Mouse (Mus musculus) layer of hippocampus, postnatal 10 days (tissue): ENCODE measurements around the gene Haao. TPM values are rescaled to one million over a fixed set of nuclear protein-coding genes. Genes with fewer than 3 reads are reported as not detected.

Experiments
- DNase-seq, 2 experiments: peaks; one replicate each; pipeline ENCODE4 v3.0.0; 2021; ENCODE audit warnings: low spot score in 2 of 2
- long read RNA-seq: library from polyadenylated mRNA; stranded (forward); transcript quantifications from one replicate; pipeline ENCODE4 v2.0.0, GENCODE M21; 2023
- total RNA-seq, 2 experiments: library from RNA; stranded (reverse); gene quantifications; 2 replicates each; pipeline ENCODE4 v1.2.3; 2021

Gene Haao
- total RNA-seq = not detected
- long read RNA-seq = 0 reads

DNA sequence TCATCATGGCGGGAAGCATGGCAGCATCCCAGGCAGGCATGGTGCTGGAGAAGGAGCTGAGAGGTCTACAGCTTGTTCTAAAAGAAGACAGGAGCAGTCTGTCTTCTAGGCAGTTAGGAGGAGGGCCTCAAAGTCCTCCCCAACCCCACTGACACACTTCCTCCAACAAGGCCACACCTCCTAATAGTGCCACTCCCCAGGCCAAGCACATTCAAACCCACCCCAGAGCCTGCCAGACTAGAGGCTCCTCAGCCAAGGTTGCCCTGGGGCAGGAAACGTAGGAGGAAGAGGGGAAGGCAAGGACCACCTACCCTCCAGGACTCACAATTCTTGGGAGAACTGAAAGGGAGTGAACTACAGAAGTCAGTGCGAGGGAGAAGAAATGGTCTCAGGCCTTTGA lies at the start of gene Haao:
Gene Haao (minus strand): TSS at position 149 of the 400 bp plus-strand sequence.
- DNase-seq = no peak

DNA sequence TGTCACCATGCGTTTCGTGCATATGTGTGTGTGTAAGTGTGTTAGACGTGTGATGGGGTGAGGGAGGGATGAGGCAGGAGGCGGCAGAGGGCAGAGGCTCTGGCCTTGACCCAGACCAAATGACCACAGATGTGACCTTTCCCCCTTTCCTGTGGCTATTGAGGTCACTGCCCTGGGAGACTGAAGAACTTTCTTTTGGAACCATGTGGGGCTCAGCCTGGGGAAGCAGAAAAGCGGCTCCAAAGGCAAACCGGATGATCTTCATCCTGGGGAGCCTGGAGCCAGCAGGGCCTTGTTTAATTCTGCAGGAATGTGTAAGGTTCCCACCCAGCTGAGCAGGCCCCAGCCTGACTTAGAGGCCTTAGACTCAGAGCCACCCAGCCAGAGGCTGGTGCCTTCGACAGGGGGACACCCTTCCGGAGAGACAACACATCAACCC lies 49.6 kb upstream of the Haao start:
- no peak for DNase-seq

DNA sequence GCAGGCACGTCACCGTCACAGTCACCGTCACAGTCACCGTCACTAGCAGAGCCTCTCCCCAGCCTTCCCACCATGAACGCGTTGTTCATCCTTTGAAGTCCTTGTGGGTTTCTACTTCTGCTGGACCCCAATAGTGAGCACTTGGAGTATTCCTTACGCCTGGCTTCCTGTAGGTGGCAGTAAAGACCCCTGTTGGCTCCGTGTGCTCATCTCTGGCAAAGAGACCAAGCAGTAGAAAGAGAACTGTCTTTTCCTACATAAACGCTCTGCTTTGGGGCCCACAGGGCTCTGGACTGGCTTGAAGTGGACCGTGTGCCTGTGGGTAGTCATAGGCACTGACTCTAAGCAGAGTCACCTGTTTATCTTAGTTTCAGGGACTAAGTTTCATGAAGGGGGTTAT lies 49.0 kb upstream of the Haao start:
- DNase-seq = peak; percentile 64 to 67

DNA sequence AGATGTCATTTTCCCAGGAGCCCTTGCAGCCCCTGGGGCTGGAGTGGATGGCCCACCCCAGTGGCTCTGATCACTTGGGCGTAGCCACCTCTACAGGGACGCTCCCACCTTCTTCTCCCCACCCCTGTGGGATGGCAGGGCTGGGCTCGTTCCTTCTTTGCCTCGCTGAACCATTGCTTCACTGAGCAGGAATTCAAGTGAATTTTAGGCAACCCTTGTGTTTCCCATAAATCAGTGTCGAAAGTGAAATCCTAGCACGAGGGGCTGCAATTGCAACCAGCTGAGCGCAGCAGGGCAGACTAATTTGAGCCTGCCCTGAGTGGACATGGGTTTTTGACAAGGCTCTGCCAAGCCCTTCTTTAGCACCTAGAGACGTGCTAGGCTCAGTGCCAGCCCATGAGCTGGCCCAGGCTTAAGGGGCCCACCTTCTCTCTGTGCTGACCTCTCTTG lies 47.6 kb upstream of the Haao start:
- no peak for DNase-seq

DNA sequence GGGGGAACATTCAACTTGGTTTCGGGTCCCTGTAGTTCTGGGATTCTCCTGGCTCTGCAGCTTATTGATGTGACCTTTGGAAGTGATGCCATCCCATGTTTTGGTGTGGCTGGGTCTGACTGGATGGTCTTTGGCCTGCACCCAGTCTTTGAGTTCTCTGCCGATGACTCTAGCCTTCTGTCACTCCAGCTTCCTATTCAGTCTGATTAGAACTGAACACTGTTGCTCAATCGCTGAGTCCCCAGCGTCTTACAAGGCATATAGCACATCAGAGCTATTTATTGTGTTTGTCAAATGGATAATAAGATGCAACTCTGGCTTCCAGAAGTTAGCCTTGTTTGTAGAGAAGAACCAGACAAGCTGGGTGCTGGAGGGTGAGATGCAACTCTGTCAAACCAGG lies 45.4 kb upstream of the Haao start:
- DNase-seq = no peak

DNA sequence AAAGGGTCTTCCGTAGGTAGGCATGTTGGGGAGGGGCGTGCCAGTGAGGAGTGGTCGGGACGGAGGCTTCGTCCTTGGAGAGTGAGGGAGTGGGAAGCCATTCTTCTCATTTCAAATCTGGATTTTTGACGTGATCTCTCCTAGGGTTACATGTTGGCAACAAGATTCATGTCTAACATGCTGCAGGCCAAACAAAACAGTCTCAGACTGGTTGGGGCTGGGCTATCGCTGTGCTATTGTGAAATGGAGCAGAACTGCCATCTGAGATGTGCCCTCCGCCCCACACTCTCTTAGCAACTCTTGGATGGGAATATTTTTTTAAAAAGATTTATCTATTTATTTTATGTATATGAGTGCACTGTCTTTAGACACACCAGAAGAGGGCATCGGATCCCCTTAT lies 44.1 kb upstream of the Haao start:
- no peak for DNase-seq

DNA sequence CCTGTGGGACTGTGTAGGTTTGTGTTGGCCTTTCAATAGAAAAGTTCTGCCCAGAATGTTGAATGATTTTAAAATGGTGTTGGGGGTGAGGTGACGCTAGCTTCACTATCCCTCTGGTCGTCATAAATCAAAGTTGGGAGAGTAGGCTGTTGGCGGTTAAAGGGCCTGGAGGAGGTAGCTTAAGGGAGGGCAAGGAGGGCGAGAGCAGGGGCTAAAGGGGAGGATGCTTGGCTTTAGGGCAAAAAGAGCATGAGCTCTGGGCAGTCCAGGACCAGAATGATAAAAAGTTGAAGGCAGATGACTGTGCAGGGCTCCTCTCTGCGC lies 42.6 kb upstream of the Haao start:
- no peak for DNase-seq

DNA sequence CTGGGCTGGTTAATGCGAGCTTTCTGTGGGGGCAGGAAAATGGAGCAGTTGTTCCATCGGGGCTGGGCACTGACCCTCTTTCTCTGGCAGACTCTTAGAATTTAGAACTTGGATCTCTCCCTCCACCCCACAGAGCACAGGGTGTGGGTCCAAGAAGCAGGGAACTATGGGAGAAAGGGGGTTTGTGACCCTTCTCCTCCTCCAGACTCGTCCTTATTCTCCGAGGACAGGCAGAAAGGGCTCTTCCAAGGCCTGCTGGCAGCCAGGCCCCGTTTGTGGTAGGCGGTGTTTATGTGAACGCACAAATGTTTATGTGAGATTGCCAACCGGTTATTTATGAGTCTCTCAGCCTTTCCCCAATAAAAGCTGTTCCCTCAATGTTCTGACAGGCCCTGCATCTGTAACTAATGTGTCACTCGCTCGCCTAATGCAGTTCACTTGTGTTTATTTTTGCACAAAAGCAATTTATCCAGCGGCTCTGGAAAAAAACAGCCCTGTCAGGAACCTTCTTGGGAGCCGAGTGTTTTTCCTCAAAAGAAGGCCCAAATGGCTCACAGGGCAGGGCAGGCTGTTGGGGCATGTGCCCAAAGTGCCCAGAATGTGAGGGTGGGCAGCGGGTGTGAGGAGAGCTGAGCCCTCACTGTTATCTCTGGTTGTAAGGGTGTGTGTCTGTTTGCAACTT lies 42.1 kb upstream of the Haao start:
- peak; percentile 54 to 68 for DNase-seq

DNA sequence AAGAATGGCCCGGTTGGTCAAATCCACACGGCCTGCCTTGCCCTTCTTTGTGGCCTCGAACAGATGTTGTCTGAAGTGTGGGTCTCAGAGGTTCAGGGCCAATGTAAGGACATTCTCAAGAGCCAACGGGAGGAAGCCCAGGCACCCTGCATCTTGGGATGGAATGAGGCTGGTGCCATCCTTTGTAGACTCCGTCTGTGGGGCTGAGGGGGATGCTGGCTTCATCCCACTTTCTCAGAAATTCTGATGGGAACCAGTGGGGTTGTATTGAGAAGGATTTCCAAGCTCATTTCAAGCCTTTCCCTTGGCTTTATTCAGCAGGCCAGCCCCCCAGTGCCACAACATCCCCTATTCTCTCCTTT lies 41.5 kb upstream of the Haao start:
- DNase-seq = peak in 1 of 2 experiments; percentile 39

DNA sequence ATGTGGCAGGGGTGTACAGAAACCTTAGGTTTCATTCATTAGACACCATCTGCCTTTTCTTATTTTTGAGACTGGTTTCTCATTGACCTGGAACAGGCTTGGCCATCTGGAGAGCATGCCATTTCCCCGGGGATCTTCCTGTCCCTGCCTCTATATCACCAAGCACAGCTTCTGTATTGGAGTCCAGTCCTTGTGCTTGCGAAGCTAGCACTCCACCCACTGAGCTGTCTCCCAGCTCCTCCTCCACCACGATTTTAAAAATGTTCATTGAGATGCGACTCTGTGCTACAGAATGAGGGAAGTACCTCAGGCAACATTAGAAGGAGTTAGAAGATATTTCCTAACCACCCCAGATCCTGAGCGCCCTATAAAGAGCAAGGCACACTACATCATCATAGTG lies 39.5 kb upstream of the Haao start:
- DNase-seq = no peak

DNA sequence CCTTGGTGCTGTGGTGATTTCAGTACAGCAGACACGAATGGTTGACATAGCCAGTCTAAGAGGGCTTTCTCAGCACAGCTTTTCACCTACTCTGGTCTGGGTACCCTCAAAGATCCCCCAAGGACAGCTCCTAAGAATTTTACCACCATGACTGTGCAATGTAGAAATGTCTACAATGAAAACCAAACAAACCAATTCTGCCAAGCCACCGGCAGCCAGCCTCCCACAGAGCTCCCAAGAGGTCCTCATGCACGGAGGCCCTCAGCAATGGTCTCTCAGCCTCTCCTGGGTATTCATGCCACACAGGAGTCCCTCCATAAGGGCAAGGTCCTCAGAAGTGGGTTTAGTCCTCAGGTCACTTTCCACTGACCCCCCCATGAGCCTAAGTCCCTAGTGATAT lies 38.6 kb upstream of the Haao start:
- no peak for DNase-seq

DNA sequence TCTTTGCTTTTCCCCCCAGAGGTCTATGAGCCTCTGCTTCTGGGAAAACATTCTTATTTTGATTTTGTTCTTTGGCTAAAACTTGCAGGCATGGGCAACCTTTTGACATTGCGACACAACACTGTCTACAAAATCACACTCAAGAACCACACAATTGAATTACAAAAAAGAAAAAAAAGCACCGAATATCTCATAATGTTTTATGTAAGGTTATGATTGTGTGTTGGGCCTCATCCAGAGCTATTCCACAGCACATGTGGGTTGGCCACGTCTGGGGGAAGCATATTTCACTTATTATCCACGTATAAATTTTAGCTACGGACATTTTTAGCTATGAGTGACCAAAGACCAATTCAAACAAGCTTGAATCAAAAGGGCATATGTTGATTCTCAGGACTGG lies 38.0 kb upstream of the Haao start:
- DNase-seq = no peak

DNA sequence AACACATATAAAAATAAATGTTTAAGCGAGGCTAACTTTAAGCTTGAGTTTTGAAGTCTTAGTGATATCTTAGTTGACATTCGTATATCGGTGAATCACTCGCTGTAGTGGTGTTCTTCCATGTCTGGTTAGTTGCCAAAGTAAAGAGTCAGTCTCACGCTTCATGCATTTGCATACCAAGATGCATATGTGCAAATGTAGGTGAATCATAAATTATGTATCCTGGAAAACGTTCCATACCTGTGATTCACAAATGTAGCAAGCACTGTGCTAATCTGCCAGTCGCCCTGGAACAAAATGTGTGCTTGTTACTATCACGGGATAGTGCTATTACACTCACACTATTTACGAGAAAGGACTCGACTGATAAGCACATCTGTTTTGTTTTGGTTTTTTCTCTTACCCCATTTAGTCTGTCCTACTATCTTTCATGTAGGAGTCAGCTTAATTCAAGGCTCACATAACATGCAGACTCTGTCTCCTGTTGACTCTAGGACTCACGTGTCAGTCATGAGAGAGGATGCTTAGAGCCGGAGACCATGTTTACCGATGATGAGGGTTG lies 37.3 kb upstream of the Haao start:
- no peak for DNase-seq

DNA sequence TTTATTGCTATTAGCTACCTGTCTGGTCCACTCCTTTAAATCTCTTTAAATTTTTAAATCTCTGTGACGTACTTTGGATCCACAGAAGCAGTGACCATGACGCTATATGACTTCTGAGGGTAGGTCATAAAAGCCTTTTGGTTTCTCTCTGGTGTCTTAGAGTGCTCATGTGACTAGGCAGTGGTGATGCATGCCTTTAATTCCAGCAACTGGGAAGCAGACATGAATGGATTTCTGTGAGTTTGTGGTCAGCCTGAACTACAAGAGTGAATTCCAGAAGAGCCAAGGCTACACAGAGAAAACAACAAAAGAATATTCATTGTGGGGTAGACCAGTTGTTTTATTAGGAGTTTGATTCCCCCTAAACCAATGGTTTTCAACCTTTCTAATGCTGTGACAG lies 35.0 kb upstream of the Haao start:
- no peak for DNase-seq

DNA sequence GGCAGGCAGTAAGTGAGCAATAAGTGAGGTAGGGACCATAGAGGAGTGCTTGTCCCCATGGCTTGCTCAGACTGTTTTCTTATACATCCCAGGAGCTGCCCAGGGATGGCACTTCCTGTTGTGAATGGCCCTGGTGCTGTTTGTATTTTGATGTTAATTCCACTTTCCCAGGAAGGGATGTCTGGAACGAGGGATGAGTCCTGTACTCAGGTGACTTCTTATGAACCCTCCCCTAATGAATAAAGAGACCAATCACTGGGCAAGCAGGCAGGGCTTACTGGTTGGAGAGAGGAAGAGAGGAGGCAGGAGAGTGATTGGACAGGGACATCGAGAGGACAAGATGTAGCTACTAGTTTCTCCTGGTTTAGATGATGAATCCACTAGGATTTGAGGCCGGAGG lies 33.3 kb upstream of the Haao start:
- DNase-seq = no peak

DNA sequence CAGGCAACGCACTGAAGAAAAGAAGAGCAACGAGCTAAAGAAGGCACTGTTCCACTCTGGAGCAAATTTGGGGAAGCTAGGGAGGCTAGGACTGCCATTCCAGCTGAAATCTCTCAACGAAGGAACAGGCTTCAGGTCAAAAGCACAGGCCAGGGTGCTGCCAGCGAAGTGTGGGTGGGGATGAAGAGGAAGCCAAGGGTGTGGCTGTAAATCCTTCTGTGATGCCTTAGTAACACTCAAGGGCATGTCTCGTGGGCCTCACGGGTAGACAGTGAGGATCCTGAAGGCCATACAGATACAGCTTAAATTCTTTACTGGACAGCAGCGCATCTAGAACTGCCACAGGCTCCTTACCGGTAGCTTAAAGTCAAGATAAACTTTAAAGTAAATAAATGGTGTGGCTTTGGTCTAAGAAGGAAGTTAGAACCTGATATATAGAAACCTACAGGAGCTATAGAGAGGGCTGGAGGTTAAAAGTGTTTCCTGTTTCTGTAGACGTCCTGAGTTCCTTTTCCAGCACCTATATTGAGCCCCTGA lies 32.5 kb upstream of the Haao start:
- no peak for DNase-seq

DNA sequence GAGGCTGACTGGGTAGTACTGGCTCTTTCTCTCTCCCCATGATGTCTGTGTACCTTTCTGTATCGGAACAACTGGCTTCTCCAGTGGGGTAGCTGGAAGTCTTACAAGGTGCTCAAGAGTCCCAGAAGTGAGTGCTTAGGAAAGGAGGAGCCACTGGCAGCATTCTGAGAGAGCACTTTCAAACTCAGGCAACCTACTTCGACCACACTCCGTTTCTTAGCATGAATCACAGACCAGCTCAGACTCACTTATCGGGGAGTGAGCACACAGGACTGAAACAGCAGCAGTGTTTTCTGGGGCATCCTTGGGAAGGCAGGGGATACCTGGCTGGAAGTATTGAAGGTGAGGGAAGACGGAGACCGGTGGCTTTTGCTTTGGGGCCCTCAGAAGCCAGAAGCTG lies 31.9 kb upstream of the Haao start:
- DNase-seq = no peak

DNA sequence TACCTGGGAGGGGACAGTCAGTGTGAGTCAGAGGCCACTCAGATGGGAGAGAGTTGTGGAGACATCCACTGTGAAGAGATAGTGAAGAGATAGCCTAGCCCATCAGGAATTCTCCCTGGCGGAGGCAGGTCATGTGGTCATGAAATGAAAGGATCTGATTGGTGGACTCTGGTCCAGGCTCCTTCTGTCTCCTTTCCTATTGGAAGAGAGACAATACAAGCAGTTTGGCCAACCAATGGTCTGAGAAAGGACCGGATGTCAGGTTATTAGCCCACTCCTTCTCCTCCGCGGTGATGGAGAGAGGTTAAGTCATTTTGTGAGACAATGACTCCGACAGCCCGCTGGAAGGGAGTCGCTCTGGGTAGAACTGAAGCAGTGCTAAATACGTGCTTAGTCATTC lies 26.8 kb upstream of the Haao start:
- no peak for DNase-seq

DNA sequence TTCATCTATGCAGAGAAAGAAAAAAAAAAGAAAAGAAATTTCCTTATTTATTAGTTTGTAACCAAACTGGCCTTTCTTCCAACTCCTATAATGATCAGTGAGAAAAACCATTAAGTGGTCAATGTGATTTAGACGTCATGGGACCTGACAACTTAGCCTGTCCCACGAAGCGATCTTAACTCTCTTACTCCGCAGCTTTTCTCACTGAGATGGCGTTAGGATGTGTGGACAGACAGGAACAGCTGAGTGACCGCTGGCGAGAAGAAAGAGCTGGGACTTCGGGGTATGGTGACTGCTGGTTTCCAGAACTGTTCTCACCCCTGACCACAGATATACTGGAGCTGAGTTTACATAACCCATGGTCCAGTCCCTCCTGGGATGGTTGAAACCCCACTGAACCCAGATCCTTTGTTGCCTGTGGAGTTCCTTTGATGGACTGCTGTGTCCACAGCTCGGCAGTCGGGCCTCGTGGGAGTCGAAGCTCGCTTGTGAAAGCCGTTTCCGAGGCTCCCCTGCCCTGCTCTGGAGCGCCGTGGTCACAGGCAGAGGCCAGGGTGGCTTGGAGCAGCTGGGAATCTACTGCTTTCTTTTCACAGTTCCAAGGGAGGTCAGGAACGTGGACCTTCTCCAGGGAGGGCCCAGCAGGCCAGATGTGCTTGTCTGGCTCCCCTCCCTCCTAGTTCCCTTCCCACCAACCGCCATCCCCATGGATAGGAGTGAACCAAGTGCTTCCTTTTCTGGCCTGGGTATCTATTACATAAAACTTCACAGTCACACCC lies 25.8 kb upstream of the Haao start:
- no peak for DNase-seq

DNA sequence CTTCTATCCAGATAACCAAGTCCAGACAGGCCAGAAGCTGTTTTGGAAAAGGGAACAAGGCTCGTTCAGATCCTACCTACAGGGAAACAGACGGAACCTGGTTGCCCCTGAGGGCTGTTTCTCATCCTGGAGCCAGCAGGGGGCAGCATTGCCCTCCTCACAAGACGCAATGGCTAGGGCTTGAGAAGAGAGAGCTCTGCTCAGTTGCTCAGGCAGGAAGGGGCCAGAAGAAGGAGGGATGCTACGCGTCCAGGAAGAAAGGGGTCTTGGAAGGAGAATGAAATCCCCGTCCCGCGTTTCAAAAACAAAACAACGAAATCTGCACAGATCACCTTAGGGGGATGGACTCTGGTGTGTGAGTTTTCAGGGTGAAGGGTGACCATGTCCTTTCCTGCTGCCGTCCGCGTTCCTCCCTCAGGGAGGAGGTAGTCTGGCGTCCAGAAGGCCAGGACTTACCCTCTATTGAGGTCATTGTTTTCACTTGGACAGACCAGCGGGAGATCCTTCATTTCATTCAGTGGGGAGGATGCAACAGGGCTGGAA lies 25.1 kb upstream of the Haao start:
- peak; percentile 83 to 89 for DNase-seq

DNA sequence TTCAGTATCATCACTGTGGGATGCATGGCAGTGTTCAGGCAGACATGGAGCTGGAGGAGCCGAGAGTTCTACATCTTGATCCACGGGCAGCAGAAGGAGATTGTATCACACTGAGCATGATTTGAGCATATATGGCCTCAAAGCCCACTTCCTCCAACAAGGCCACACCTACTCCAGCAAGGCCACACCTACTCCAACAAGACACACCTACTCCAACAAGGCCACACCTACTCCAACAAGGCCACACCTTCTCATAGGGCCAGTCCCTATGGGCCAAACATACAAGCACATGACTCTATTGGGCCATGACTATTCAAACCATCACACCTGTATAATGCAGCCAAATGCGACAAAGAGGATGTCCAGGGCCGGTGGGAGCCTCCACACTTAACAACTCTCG lies 23.6 kb upstream of the Haao start:
- DNase-seq = no peak

DNA sequence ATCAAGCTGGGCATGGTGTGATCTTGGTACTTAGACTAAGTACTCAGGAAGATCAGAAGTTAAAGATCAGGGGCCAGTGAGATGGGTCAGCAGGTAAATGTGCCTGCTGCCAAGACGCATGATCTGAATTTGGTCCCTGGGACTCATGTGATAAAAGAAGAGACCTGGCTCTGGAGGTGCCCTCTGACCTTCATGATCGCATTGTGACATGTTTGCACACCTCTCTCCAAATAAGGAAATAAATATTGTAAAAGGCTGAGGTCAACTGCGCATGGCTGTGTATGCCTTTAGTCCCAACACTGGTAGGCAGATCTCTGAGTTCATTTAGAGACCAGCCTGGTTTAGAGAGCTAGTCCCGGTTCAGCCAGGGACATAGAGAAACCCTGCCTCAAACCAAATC lies 22.6 kb upstream of the Haao start:
- no peak for DNase-seq
